Mouse (Mus musculus) gonadal fat pad, adult 2 months (tissue): ENCODE results near the gene Slc35c2. TPM values are rescaled to one million over a fixed set of nuclear protein-coding genes. Genes with fewer than 3 reads are reported as not detected.

Experiments
- DNase-seq: peaks from one replicate; pipeline ENCODE4 v3.0.0-alpha.2; 2012; ENCODE audit warnings: low read depth
- polyA plus RNA-seq: library from polyadenylated mRNA; depleted of rRNA; stranded (reverse); fragments of >200 nt; gene quantifications from 2 replicates; pipeline ENCODE4 v1.2.3, GENCODE M21; 2012; rRNA removed

The Slc35c2 gene
- polyA plus RNA-seq, 1 experiment = 62.7 TPM

DNA sequence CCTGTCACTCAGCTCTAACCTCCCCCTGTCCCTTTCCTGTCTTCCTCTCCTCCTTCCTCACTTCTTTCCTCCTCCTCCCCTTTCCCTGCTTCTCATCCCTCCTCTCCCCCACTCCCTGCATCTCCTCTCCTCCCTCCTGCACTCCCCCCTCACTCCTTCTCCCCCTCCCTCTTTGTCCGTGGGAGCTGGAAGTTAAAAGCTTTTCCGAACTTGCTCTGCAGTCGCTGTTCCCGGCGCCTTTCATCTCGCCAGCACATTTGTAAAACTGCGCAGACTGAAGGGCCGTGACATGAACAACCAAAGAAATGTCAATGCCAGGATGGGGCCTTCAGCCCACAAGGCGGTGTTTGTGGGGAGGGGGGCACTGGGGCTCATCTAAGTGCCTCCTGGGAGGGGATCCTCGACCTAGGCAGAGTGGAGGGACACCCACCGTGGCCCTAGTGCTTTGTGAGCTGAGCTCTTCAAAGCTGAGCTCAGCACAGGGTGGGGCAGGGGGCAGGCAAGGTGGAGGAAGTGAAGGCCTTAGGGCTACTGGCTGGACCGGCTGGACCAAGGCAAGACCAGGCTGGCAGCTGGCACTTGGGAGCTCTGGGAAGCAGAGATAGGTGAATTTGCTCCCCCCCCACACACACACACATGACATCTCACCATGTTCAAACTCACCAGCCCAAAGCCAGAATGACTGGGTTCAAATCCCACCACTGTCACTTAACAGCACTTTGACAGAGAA, 49.1 kb downstream of the Slc35c2 start:
- DNase-seq = no peak

DNA sequence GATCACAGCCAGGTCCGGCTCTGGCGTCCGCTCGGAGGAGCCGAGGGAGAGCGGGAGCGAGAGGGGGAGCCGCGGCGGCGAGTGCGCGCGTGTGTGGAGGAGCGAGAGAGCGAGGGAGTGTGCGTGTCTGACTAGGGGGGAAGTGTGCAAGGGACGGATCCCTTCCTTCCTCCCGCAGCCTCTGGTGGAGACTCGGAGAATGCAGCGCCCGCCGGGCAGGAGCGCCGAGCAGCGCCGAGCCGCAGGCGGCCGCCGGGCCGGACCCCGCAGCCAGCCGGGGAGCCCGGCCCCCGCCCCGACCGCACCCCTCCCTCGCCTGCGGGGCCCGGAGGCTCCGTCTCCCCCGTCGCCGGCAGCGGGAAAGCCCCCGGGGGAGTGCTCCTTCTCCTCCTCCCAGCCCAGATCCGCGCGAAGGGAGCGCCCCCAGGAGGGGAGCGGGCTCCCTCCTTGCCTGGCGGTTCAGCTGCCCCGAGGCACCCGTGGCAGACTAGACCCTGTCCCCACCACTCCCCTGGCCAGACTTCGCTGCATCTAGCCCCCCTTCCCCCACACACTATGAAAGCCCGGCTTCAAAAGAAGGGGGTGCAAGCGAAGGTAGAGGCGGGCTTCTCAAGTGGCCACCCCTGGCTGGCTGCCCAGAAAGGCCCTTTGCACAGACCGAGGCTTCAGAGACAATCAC, 52.9 kb downstream of the Slc35c2 start, which contains the start of gene Cdh22:
TSS of gene Cdh22 (minus strand) at position 241 of the 679 bp plus-strand sequence.
- no peak for DNase-seq

DNA sequence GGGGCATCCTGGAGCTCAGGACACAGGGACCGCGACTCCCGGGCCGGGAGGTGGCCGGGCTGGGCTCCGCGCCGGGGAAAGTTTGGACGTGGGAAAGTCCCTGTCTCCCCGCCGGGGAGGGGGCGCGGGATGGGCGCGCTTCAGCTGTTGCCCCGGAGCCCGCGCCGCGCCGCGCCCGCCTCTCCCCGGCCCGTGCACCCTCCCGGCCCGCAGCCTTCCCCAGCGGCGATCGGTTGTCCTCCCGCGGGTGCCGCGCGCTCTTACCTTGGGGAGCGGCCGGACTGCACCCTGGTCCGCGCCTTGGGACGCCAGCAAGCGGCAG, 53.4 kb downstream of the Slc35c2 start:
- DNase-seq = no peak

DNA sequence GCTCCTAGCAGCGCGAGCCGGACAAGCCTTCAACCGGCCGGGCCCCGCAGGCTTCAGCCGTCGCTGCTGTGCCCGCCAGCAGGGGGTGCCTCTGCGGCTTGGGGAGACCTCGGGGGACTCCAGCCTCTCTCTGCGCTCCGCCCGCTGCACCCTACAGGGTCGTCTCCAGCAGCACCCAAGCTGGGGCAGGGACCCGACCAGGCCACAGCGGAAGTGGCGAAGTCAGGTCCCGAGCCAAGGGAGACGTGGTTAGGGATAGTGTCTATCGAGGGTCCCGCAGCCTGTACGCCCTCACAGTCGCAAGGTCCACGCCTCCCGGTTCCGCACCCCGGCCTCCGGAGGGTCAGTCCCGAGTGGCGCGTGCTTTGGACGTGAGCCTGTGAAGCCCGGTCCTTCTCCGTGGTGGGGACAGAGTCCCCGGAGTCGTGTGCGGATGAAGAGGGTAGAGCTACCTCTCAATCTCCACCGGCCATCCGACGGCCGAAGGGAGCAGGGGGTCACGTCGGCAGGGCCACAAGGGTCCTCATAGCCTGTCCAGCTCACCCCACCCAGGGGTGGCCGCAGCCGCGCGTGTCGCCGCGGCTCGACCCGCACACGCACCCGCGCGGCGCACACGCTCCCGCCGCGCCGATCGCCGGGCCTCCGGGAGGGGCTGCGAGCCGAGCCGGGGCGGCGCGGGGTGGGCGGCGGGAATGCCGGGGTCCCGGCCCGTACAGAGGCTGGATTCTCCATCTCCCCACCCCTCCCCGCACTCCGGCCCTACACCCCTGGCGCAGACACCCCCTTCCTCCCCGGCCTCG, 54.0 kb downstream of the Slc35c2 start:
- no peak for DNase-seq

DNA sequence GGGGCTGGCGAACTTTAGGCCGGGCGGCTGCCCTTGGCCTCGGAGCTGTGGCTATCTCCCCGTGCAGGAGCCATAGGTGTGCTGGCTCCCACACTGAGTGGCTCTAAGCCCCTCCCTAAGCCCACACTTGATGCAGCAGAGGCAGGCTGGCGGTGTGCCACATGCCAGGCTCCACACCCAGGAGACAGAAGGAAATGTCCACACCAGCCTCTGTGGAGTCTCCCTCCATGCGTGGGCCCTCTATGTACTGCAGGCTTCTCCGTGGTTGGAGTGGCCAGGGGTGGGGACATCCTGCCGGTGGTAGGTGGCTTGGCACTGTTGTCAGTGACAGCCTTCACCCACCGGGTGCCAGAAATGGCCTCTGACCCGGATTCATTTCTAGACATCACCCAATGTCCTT, 58.6 kb downstream of the Slc35c2 start:
- no peak for DNase-seq

Other genes starting within 250 kb of the Slc35c2 start
- 6.5 and 6.6 TPM in 2 replicates for gene Cd40, start 232.2 kb downstream of the Slc35c2 start, polyA plus RNA-seq
- not detected in 2 replicates for gene 1700025C18Rik, start 197.1 kb downstream of the Slc35c2 start, polyA plus RNA-seq
- 0.11 TPM in 1 of 2 replicates, not detected in the other for gene Cdh22, start 53.0 kb downstream of the Slc35c2 start, polyA plus RNA-seq
- 70.1 and 93.9 TPM in 2 replicates for gene Elmo2, start 38.6 kb upstream of the Slc35c2 start, polyA plus RNA-seq
- not detected in 2 replicates for gene Zfp663, start 80.9 kb upstream of the Slc35c2 start, polyA plus RNA-seq
- gene Zfp334, start 100.4 kb upstream of the Slc35c2 start, polyA plus RNA-seq = 1.6 and 1.8 TPM in 2 replicates
- gene Ocstamp, start 112.5 kb upstream of the Slc35c2 start, polyA plus RNA-seq = 0.09 and 0.24 TPM in 2 replicates
- gene Slc13a3, start 185.4 kb upstream of the Slc35c2 start, polyA plus RNA-seq = 1.1 and 1.3 TPM in 2 replicates
- 18.7 and 20.5 TPM in 2 replicates for gene Trp53rka, start 205.5 kb upstream of the Slc35c2 start, polyA plus RNA-seq
- gene Slc2a10, start 215.9 kb upstream of the Slc35c2 start, polyA plus RNA-seq = 18.6 and 23.1 TPM in 2 replicates